Mouse (Mus musculus): Measurements from ENCODE around the gene Slfn8. TPM values are rescaled to one million over a fixed set of nuclear protein-coding genes. Genes with fewer than 3 reads are reported as not detected.
"Not testable (repeated sequence)": the region's sequence is repeated elsewhere in the genome, so short reads cannot be mapped to it uniquely, and the experiment has no call there.

The Slfn8 gene
- polyA plus RNA-seq, 1 experiment from 2014 or later = 0.11 TPM

- DNase-seq (ENCODE audit: low spot score, missing footprints) = no peak
- Histone ChIP-seq H3K36me3 (ENCODE audit: control insufficient read depth, insufficient read depth, low read length) (no peaks in the 10 kb centered on the region), H3K27ac (ENCODE audit: low read depth, low read length) (no peak overlapping the region), H3K4me1 (ENCODE audit: control insufficient read depth, insufficient read depth, low read length) (no peaks in the 10 kb centered on the region), H3K4me3 (ENCODE audit: low read depth, low read length) (no peak overlapping the region), H3K27me3 (ENCODE audit: control insufficient read depth, insufficient read depth, low read length) (no peaks in the 10 kb centered on the region), H3K9me3 (ENCODE audit: control insufficient read depth, low read length) (no peaks in the 10 kb centered on the region), H3K9ac (ENCODE audit: low read length) (no peak overlapping the region), H3K4me2 (no peak overlapping the region)
- no peak for ATAC-seq (ENCODE audit: low FRiP score)
- WGBS = 85% methylated on average over 5 of the region's 5 CpGs
Measured at GRCm38 (mm10) chr11:83060412-83061020, 39.9 kb upstream of the Slfn8 start.

- Histone ChIP-seq H3K4me1 (ENCODE audit: control insufficient read depth, insufficient read depth, low read length) (no peaks in the 10 kb centered on the region), H3K9me3 (ENCODE audit: control insufficient read depth, low read length) (no peaks in the 10 kb centered on the region), H3K4me3 (ENCODE audit: low read depth, low read length) (no peak overlapping the region), H3K36me3 (ENCODE audit: control insufficient read depth, insufficient read depth, low read length) (no peaks in the 10 kb centered on the region), H3K27ac (ENCODE audit: low read depth, low read length) (no peak overlapping the region), H3K4me2 (no peak overlapping the region), H3K9ac (ENCODE audit: low read length) (no peak overlapping the region), H3K27me3 (ENCODE audit: control insufficient read depth, insufficient read depth, low read length) (no peaks in the 10 kb centered on the region)
- ATAC-seq (ENCODE audit: low FRiP score) (no peak), DNase-seq (ENCODE audit: low spot score, missing footprints) (peak; percentile 92)
- WGBS = 6% methylated on average over 5 of the region's 5 CpGs
Measured at GRCm38 (mm10) chr11:83057863-83058262, 37.3 kb upstream of the Slfn8 start.

- Histone ChIP-seq H3K27me3 (ENCODE audit: control insufficient read depth, insufficient read depth, low read length) (no peaks in the 10 kb centered on the region), H3K36me3 (ENCODE audit: control insufficient read depth, insufficient read depth, low read length) (no peaks in the 10 kb centered on the region), H3K4me2 (no peak overlapping the region), H3K27ac (ENCODE audit: low read depth, low read length) (no peak overlapping the region), H3K4me3 (ENCODE audit: low read depth, low read length) (no peak overlapping the region), H3K4me1 (ENCODE audit: control insufficient read depth, insufficient read depth, low read length) (no peaks in the 10 kb centered on the region), H3K9ac (ENCODE audit: low read length) (no peak overlapping the region), H3K9me3 (ENCODE audit: control insufficient read depth, low read length) (no peaks in the 10 kb centered on the region)
- 83% methylated on average over 3 of the region's 3 CpGs for WGBS
- no peak for DNase-seq (ENCODE audit: low spot score, missing footprints)
- ATAC-seq (ENCODE audit: low FRiP score) = no peak
Measured at GRCm38 (mm10) chr11:83045642-83046041, 25.0 kb upstream of the Slfn8 start.

- Histone ChIP-seq H3K9me3 (ENCODE audit: control insufficient read depth, low read length) (no peaks in the 10 kb centered on the region), H3K4me2 (no peak overlapping the region), H3K9ac (ENCODE audit: low read length) (no peak overlapping the region), H3K36me3 (ENCODE audit: control insufficient read depth, insufficient read depth, low read length) (no peaks in the 10 kb centered on the region), H3K4me1 (ENCODE audit: control insufficient read depth, insufficient read depth, low read length) (no peaks in the 10 kb centered on the region), H3K27ac (ENCODE audit: low read depth, low read length) (no peak overlapping the region), H3K4me3 (ENCODE audit: low read depth, low read length) (no peak overlapping the region), H3K27me3 (ENCODE audit: control insufficient read depth, insufficient read depth, low read length) (peaks cover 4% of the 10 kb centered on the region; the same call in 1 of the 2 replicates)
- ATAC-seq (ENCODE audit: low FRiP score) = no peak
- WGBS = 85% methylated on average over 4 of the region's 4 CpGs
- DNase-seq (ENCODE audit: low spot score, missing footprints) = no peak
Measured at GRCm38 (mm10) chr11:83043891-83044290, 23.3 kb upstream of the Slfn8 start.

- Histone ChIP-seq H3K27me3 (ENCODE audit: control insufficient read depth, insufficient read depth, low read length) (peaks cover 4% of the 10 kb centered on the region; the same call in 1 of the 2 replicates), H3K9ac (ENCODE audit: low read length) (no peak overlapping the region), H3K36me3 (ENCODE audit: control insufficient read depth, insufficient read depth, low read length) (no peaks in the 10 kb centered on the region), H3K4me2 (no peak overlapping the region), H3K4me1 (ENCODE audit: control insufficient read depth, insufficient read depth, low read length) (no peaks in the 10 kb centered on the region), H3K27ac (ENCODE audit: low read depth, low read length) (no peak overlapping the region), H3K9me3 (ENCODE audit: control insufficient read depth, low read length) (no peaks in the 10 kb centered on the region), H3K4me3 (ENCODE audit: low read depth, low read length) (no peak overlapping the region)
- ATAC-seq (ENCODE audit: low FRiP score) (no peak), DNase-seq (ENCODE audit: low spot score, missing footprints) (no peak)
Measured at GRCm38 (mm10) chr11:83041000-83041399, 20.4 kb upstream of the Slfn8 start.

GRCm38 (mm10) chr11:83040325-83040724, 19.7 kb upstream of the Slfn8 start:
- no peaks in the 10 kb centered on the region for H3K36me3 ChIP-seq (ENCODE audit: control insufficient read depth, insufficient read depth, low read length)
- no peak overlapping the region for H3K4me3 ChIP-seq (ENCODE audit: low read depth, low read length)
- no peak overlapping the region for H3K4me2 ChIP-seq
- no peaks in the 10 kb centered on the region for H3K4me1 ChIP-seq (ENCODE audit: control insufficient read depth, insufficient read depth, low read length)
- H3K27me3 ChIP-seq (ENCODE audit: control insufficient read depth, insufficient read depth, low read length) = peaks cover 4% of the 10 kb centered on the region; the same call in 1 of the 2 replicates
- ATAC-seq (ENCODE audit: low FRiP score) = no peak
- no peak overlapping the region for H3K9ac ChIP-seq (ENCODE audit: low read length)
- no peak overlapping the region for H3K27ac ChIP-seq (ENCODE audit: low read depth, low read length)
- DNase-seq (ENCODE audit: low spot score, missing footprints) = peak; percentile 82
- no peaks in the 10 kb centered on the region for H3K9me3 ChIP-seq (ENCODE audit: control insufficient read depth, low read length)
- WGBS = 26% methylated on average over 1 of the region's 1 CpGs

GRCm38 (mm10) chr11:83039796-83040195, 19.2 kb upstream of the Slfn8 start:
- 11% methylated on average over 19 of the region's 19 CpGs for WGBS
- ATAC-seq (ENCODE audit: low FRiP score) (no peak), DNase-seq (ENCODE audit: low spot score, missing footprints) (peak; percentile 84)
- Histone ChIP-seq H3K4me1 (ENCODE audit: control insufficient read depth, insufficient read depth, low read length) (no peaks in the 10 kb centered on the region), H3K27me3 (ENCODE audit: control insufficient read depth, insufficient read depth, low read length) (peaks cover 4% of the 10 kb centered on the region; the same call in 1 of the 2 replicates), H3K9ac (ENCODE audit: low read length) (no peak overlapping the region), H3K4me2 (peak overlapping the region; percentile 17; the same call in 1 of the 2 replicates), H3K27ac (ENCODE audit: low read depth, low read length) (no peak overlapping the region), H3K9me3 (ENCODE audit: control insufficient read depth, low read length) (no peaks in the 10 kb centered on the region), H3K4me3 (ENCODE audit: low read depth, low read length) (no peak overlapping the region), H3K36me3 (ENCODE audit: control insufficient read depth, insufficient read depth, low read length) (no peaks in the 10 kb centered on the region)

GRCm38 (mm10) chr11:83039156-83039555, 18.5 kb upstream of the Slfn8 start:
- Histone ChIP-seq H3K9me3 (ENCODE audit: control insufficient read depth, low read length) (no peaks in the 10 kb centered on the region), H3K4me3 (ENCODE audit: low read depth, low read length) (no peak overlapping the region), H3K27me3 (ENCODE audit: control insufficient read depth, insufficient read depth, low read length) (peaks cover 4% of the 10 kb centered on the region; the same call in 1 of the 2 replicates), H3K9ac (ENCODE audit: low read length) (no peak overlapping the region), H3K4me1 (ENCODE audit: control insufficient read depth, insufficient read depth, low read length) (no peaks in the 10 kb centered on the region), H3K36me3 (ENCODE audit: control insufficient read depth, insufficient read depth, low read length) (no peaks in the 10 kb centered on the region), H3K27ac (ENCODE audit: low read depth, low read length) (no peak overlapping the region), H3K4me2 (no peak overlapping the region)
- WGBS = 25% methylated on average over 1 of the region's 1 CpGs
- DNase-seq (ENCODE audit: low spot score, missing footprints) (no peak), ATAC-seq (ENCODE audit: low FRiP score) (no peak)

GRCm38 (mm10) chr11:83038686-83039085, 18.1 kb upstream of the Slfn8 start:
- H3K27me3 ChIP-seq (ENCODE audit: control insufficient read depth, insufficient read depth, low read length); H3K36me3 ChIP-seq (ENCODE audit: control insufficient read depth, insufficient read depth, low read length); H3K4me2 ChIP-seq; H3K4me1 ChIP-seq (ENCODE audit: control insufficient read depth, insufficient read depth, low read length); DNase-seq (ENCODE audit: low spot score, missing footprints); H3K9me3 ChIP-seq (ENCODE audit: control insufficient read depth, low read length); H3K27ac ChIP-seq (ENCODE audit: low read depth, low read length); ATAC-seq (ENCODE audit: low FRiP score); H3K4me3 ChIP-seq (ENCODE audit: low read depth, low read length); H3K9ac ChIP-seq (ENCODE audit: low read length): not testable (repeated sequence)
- WGBS = 83% methylated on average over 3 of the region's 3 CpGs
